Mouse (Mus musculus) MEL (cell line): ENCODE measurements around the gene Ttll1. TPM values are rescaled to one million over a fixed set of nuclear protein-coding genes. Genes with fewer than 3 reads are reported as not detected.

Experiments used
- DNase-seq: peaks from one replicate; pipeline ENCODE4 v3.0.0; 2011; ENCODE audit warnings: low read depth, low spot score
- H3K27ac ChIP-seq: 2 replicates; pipeline ENCODE4 v1.5.1; 2012; ENCODE audit warnings: low read depth, mild to moderate bottlenecking, control low read depth, low read length, moderate library complexity; ENCODE audit not compliant: control insufficient read depth
- H3K27me3 ChIP-seq, 2 experiments: fragments of 150-350 bp in 1 of 2; sonication (generic) in 1 of 2; 2 replicates each; pipeline ENCODE4 v1.6.1; 2012; ENCODE audit warnings: low read length in 2 of 2, mild to moderate bottlenecking in 2 of 2, improper control_type of control experiment in 1 of 2, moderate library complexity in 1 of 2; ENCODE audit not compliant: insufficient read depth in 2 of 2, control insufficient read depth in 1 of 2
- H3K36me3 ChIP-seq, 2 experiments: 2 replicates each; pipeline ENCODE4 v1.6.1; 2012 to 2014; ENCODE audit warnings: low read length in 2 of 2, improper control_type of control experiment in 1 of 2, inconsistent platforms in 1 of 2, mild to moderate bottlenecking in 1 of 2; ENCODE audit not compliant: insufficient read depth in 2 of 2, control insufficient read depth in 1 of 2
- H3K4me1 ChIP-seq, 2 experiments: fragments of 150-350 bp in 1 of 2; sonication (generic) in 1 of 2; 2 replicates each; pipeline ENCODE4 v1.6.1; 2012; ENCODE audit warnings: low read length in 2 of 2, improper control_type of control experiment in 1 of 2, mild to moderate bottlenecking in 1 of 2; ENCODE audit not compliant: insufficient read depth in 2 of 2, control insufficient read depth in 1 of 2
- H3K4me3 ChIP-seq, 2 experiments: fragments of 150-350 bp in 1 of 2; sonication (generic) in 1 of 2; 2 replicates each; pipeline ENCODE4 v1.5.1; 2012; ENCODE audit warnings: low read depth in 2 of 2, low read length in 2 of 2, mild to moderate bottlenecking in 2 of 2, moderate library complexity in 2 of 2, control low read depth in 1 of 2, improper control_type of control experiment in 1 of 2; ENCODE audit not compliant: control insufficient read depth in 1 of 2, insufficient read depth in 1 of 2
- H3K79me2 ChIP-seq: 2 replicates; pipeline ENCODE4 v1.6.1; 2012; ENCODE audit warnings: mild to moderate bottlenecking, low read length, moderate library complexity; ENCODE audit not compliant: control insufficient read depth, poor library complexity, insufficient read depth
- H3K9ac ChIP-seq: 2 replicates; pipeline ENCODE4 v1.6.1; 2012; ENCODE audit warnings: low read depth, mild to moderate bottlenecking, control low read depth, low read length, moderate library complexity; ENCODE audit not compliant: control insufficient read depth, poor library complexity, severe bottlenecking
- H3K9me3 ChIP-seq: fragments of 150-350 bp; sonication (generic); replicated peaks from 2 replicates; pipeline ENCODE4 v1.6.1; 2012; ENCODE audit warnings: mild to moderate bottlenecking, low read length, improper control_type of control experiment, moderate library complexity; ENCODE audit not compliant: insufficient read depth
- BHLHE40 ChIP-seq: IDR thresholded peaks from 2 replicates; pipeline ENCODE4 v1.6.1; 2012; ENCODE audit warnings: low read depth, mild to moderate bottlenecking, inconsistent platforms, low read length, improper control_type of control experiment, borderline replicate concordance
- CHD2 ChIP-seq: IDR thresholded peaks from 2 replicates; pipeline ENCODE4 v1.6.1; 2011; ENCODE audit warnings: low read length, improper control_type of control experiment
- CTCF ChIP-seq, 3 experiments: IDR thresholded peaks in 2 of 3; conservative IDR thresholded peaks in 1 of 3; 2 replicates each; pipeline ENCODE4 v1.5.1; 2011 to 2012; ENCODE audit warnings: low read length in 3 of 3, low read depth in 2 of 3, mild to moderate bottlenecking in 2 of 3, improper control_type of control experiment in 1 of 3, inconsistent platforms in 1 of 3, mixed read lengths in 1 of 3, moderate library complexity in 1 of 3; ENCODE audit not compliant: control insufficient read depth in 1 of 3, insufficient read depth in 1 of 3, poor library complexity in 1 of 3, severe bottlenecking in 1 of 3
- ELF1 ChIP-seq: IDR thresholded peaks from 2 replicates; pipeline ENCODE4 v1.6.1; 2014; ENCODE audit warnings: low read depth, mild to moderate bottlenecking, inconsistent platforms, low read length, improper control_type of control experiment, moderate library complexity
- EP300 ChIP-seq, 2 experiments: IDR thresholded peaks; 2 replicates each; pipeline ENCODE4 v1.6.1; 2011; ENCODE audit warnings: improper control_type of control experiment in 2 of 2, low read length in 2 of 2, low read depth in 1 of 2, mild to moderate bottlenecking in 1 of 2
- ETS1 ChIP-seq: IDR thresholded peaks from 2 replicates; pipeline ENCODE4 v1.6.1; 2012; ENCODE audit warnings: low read depth, mild to moderate bottlenecking, inconsistent platforms, low read length, improper control_type of control experiment, moderate library complexity
- HCFC1 ChIP-seq: IDR thresholded peaks from 2 replicates; pipeline ENCODE4 v1.6.1; 2012; ENCODE audit warnings: low read depth, mild to moderate bottlenecking, inconsistent platforms, low read length, improper control_type of control experiment, moderate library complexity
- KAT2A ChIP-seq: conservative IDR thresholded peaks from 2 replicates; pipeline ENCODE4 v1.6.1; 2012; ENCODE audit warnings: low read depth, low read length, improper control_type of control experiment, inconsistent platforms
- MAX ChIP-seq: IDR thresholded peaks from 2 replicates; pipeline ENCODE4 v1.6.1; 2011; ENCODE audit warnings: low read length, improper control_type of control experiment
- MAZ ChIP-seq: IDR thresholded peaks from 2 replicates; pipeline ENCODE4 v1.6.1; 2012; ENCODE audit warnings: low read depth, mild to moderate bottlenecking, inconsistent platforms, low read length, improper control_type of control experiment
- MXI1 ChIP-seq: IDR thresholded peaks from 2 replicates; pipeline ENCODE4 v1.6.1; 2011; ENCODE audit warnings: mild to moderate bottlenecking, low read depth, low read length, improper control_type of control experiment
- MYB ChIP-seq: IDR thresholded peaks from 2 replicates; pipeline ENCODE4 v1.6.1; 2011; ENCODE audit warnings: mild to moderate bottlenecking, low read depth, low read length, improper control_type of control experiment
- MYC ChIP-seq: IDR thresholded peaks from 2 replicates; pipeline ENCODE4 v1.6.1; 2011; ENCODE audit warnings: low read depth, mild to moderate bottlenecking, low read length, improper control_type of control experiment, moderate library complexity
- NELFE ChIP-seq: IDR thresholded peaks from 2 replicates; pipeline ENCODE4 v1.6.1; 2011; ENCODE audit warnings: low read depth, low read length, improper control_type of control experiment
- NRF1 ChIP-seq: IDR thresholded peaks from 2 replicates; pipeline ENCODE4 v1.6.1; 2014; ENCODE audit warnings: low read depth, mild to moderate bottlenecking, inconsistent platforms, low read length, improper control_type of control experiment, moderate library complexity; ENCODE audit not compliant: poor library complexity, insufficient read depth, severe bottlenecking
- POLR2A ChIP-seq, 2 experiments: IDR thresholded peaks; 2 replicates each; pipeline ENCODE4 v1.6.1; 2011 to 2012; ENCODE audit warnings: low read length in 2 of 2, mild to moderate bottlenecking in 2 of 2, control low read depth in 1 of 2, improper control_type of control experiment in 1 of 2, low read depth in 1 of 2, moderate library complexity in 1 of 2; ENCODE audit not compliant: control insufficient read depth in 1 of 2, insufficient read depth in 1 of 2, poor library complexity in 1 of 2
- RAD21 ChIP-seq: IDR thresholded peaks from 2 replicates; pipeline ENCODE4 v1.6.1; 2011; ENCODE audit warnings: mild to moderate bottlenecking, low read depth, low read length, improper control_type of control experiment
- RCOR1 ChIP-seq: IDR thresholded peaks from 2 replicates; pipeline ENCODE4 v1.6.1; 2012; ENCODE audit warnings: low read depth, mild to moderate bottlenecking, inconsistent platforms, low read length, improper control_type of control experiment
- SIN3A ChIP-seq: IDR thresholded peaks from 2 replicates; pipeline ENCODE4 v1.6.1; 2012; ENCODE audit warnings: low read length, improper control_type of control experiment, inconsistent platforms
- SMC3 ChIP-seq: IDR thresholded peaks from 2 replicates; pipeline ENCODE4 v1.6.1; 2011; ENCODE audit warnings: low read depth, low read length, improper control_type of control experiment
- TBP ChIP-seq: IDR thresholded peaks from 2 replicates; pipeline ENCODE4 v1.8.0; 2011; ENCODE audit warnings: low read depth, low read length, improper control_type of control experiment
- TCF12 ChIP-seq: IDR thresholded peaks from 2 replicates; pipeline ENCODE4 v1.6.1; 2014; ENCODE audit warnings: low read depth, mild to moderate bottlenecking, inconsistent platforms, low read length, improper control_type of control experiment, moderate library complexity
- UBTF ChIP-seq: IDR thresholded peaks from 2 replicates; pipeline ENCODE4 v1.6.1; 2012; ENCODE audit warnings: low read depth, mild to moderate bottlenecking, inconsistent platforms, low read length, improper control_type of control experiment, moderate library complexity, borderline replicate concordance; ENCODE audit not compliant: insufficient read depth
- USF2 ChIP-seq, 2 experiments: IDR thresholded peaks; 2 replicates each; pipeline ENCODE4 v1.6.1; 2011 to 2012; ENCODE audit warnings: improper control_type of control experiment in 2 of 2, low read length in 2 of 2, borderline replicate concordance in 1 of 2, inconsistent platforms in 1 of 2, low read depth in 1 of 2, mild to moderate bottlenecking in 1 of 2; ENCODE audit not compliant: insufficient read depth in 1 of 2
- ZC3H11A ChIP-seq: IDR thresholded peaks from 2 replicates; pipeline ENCODE4 v1.6.1; 2012; ENCODE audit warnings: low read depth, mild to moderate bottlenecking, inconsistent platforms, low read length, improper control_type of control experiment
- ZKSCAN1 ChIP-seq: IDR thresholded peaks from 2 replicates; pipeline ENCODE4 v1.6.1; 2012; ENCODE audit warnings: low read depth, mild to moderate bottlenecking, inconsistent platforms, low read length, improper control_type of control experiment, moderate library complexity
- ZMIZ1 ChIP-seq: IDR thresholded peaks from 2 replicates; pipeline ENCODE4 v1.6.1; 2012; ENCODE audit warnings: low read depth, mild to moderate bottlenecking, inconsistent platforms, low read length, improper control_type of control experiment, moderate library complexity
- ZNF384 ChIP-seq: IDR thresholded peaks from 2 replicates; pipeline ENCODE4 v1.6.1; 2012; ENCODE audit warnings: low read depth, mild to moderate bottlenecking, inconsistent platforms, low read length, improper control_type of control experiment
- polyA plus RNA-seq, 2 experiments: library from polyadenylated mRNA; stranded (reverse) in 1 of 2; unstranded in 1 of 2; fragments of >175 nt in 1 of 2; fragments of >200 nt in 1 of 2; gene quantifications; 2 replicates each; pipeline versions ENCODE4 v1.2.1 to v1.2.4; 2012; ENCODE audit warnings: low replicate concordance in 2 of 2, low read depth in 1 of 2; ENCODE audit not compliant: insufficient read length in 2 of 2, insufficient read depth in 1 of 2, missing spikeins in 1 of 2
- total RNA-seq: library from RNA; depleted of rRNA; stranded (reverse); fragments of 300-350 nt; gene quantifications from 2 replicates; pipeline ENCODE4 v1.2.3, GENCODE M21; 2012

The Ttll1 gene
- total and polyA plus RNA-seq, 3 experiments = 3.4 to 14.1 TPM; not detected in 1

DNA sequence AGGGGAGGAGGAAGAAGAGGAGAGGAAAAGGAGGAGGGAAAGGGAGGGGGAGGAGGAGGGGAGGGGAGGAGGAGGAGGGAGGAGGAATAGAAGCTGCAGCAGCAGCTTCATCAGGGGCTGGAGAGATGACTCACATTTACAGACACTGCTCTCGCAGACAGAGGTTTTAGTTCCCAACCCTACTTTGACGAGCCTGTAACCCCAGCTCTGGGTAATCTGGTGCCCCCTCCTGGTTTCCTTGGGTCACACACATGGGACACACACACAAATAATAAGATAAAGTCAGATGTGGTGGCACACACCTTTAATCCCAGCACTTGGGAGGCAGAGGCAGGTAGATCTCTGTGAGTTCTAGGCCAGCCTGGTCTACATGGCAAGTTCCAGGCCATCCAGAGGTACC lies 27.2 kb downstream of the Ttll1 start:
- Histone ChIP-seq H3K4me3 (no peak overlapping the region; a peak in 1 of 4 replicates), H3K9ac (no peak overlapping the region), H3K27me3 (no peaks in the 10 kb centered on the region), H3K9me3 (no peaks in the 10 kb centered on the region), H3K79me2 (no peaks in the 10 kb centered on the region), H3K4me1 (0 out of 4 replicates have a peak, but pooled peaks cover 0 to 3% of the 10 kb centered on the region in 2 experiments), H3K27ac (peak overlapping the region; percentile 60), H3K36me3 (no peaks in the 10 kb centered on the region)
- peak; percentile 87 for DNase-seq
- peak in 1 of 2 experiments; percentile 15; a peak in 1 of 4 replicates for TF ChIP-seq EP300 (IDR thresholded peaks at IDR 0.05; ENCODE audit: low read depth in 1 of 2, low read length in 2 of 2)
- TF ChIP-seq MYC = 0 out of 2 replicates have a peak, but pooled peaks have one; percentile 43
- 0 out of 2 replicates have a peak, but pooled peaks have one; percentile 24 for TF ChIP-seq HCFC1
- peak; percentile 54 to 78 (median 70); a peak in 5 of 6 replicates for TF ChIP-seq CTCF (IDR thresholded peaks at IDR 0.05 in 2 of 3, conservative IDR thresholded peaks at IDR 0.05 in 1 of 3; ENCODE audit: control insufficient read depth in 1 of 3, insufficient read depth in 1 of 3, low read depth in 2 of 3, low read length in 3 of 3, poor library complexity in 1 of 3, severe bottlenecking in 1 of 3)
- TF ChIP-seq SMC3 = peak; percentile 82
- 0 out of 2 replicates have a peak, but pooled peaks have one; percentile 22 for TF ChIP-seq TBP
- no peak for TF ChIP-seq ETS1
- no peak for TF ChIP-seq POLR2A (IDR thresholded peaks at IDR 0.05; ENCODE audit: control insufficient read depth in 1 of 2, insufficient read depth in 1 of 2, low read depth in 1 of 2, low read length in 2 of 2, poor library complexity in 1 of 2)
- peak; percentile 77 for TF ChIP-seq RAD21
- peak; percentile 73 for TF ChIP-seq ZC3H11A
- TF ChIP-seq RCOR1 = peak; percentile 37; the same call in 1 of the 2 replicates
- TF ChIP-seq MYB = no peak

GRCm38 (mm10) chr15:83482645-83483224 lies 28.0 kb downstream of the Ttll1 start:
- Histone ChIP-seq H3K27ac (peak overlapping the region; percentile 60), H3K4me3 (peak overlapping the region; percentile 8 to 34; a peak in 3 of 4 replicates), H3K79me2 (no peaks in the 10 kb centered on the region), H3K9ac (peak overlapping the region; percentile 26), H3K36me3 (no peaks in the 10 kb centered on the region), H3K4me1 (0 out of 4 replicates have a peak, but pooled peaks cover 0 to 3% of the 10 kb centered on the region in 2 experiments), H3K9me3 (no peaks in the 10 kb centered on the region), H3K27me3 (no peaks in the 10 kb centered on the region)
- peak; percentile 83 for DNase-seq
- TF ChIP-seq EP300 (IDR thresholded peaks at IDR 0.05; ENCODE audit: low read depth in 1 of 2, low read length in 2 of 2) (peak; percentile 28 to 49; a peak in 2 of 4 replicates), ZMIZ1 (no peak), RCOR1 (no peak), ELF1 (no peak), ZNF384 (0 out of 2 replicates have a peak, but pooled peaks have one; percentile 8), SMC3 (no peak), CHD2 (no peak), NRF1 (no peak), MXI1 (peak; percentile 64), MAZ (peak; percentile 15), MYC (no peak), BHLHE40 (no peak), SIN3A (peak; percentile 41), TBP (no peak), MAX (no peak), NELFE (0 out of 2 replicates have a peak, but pooled peaks have one; percentile 27), ZC3H11A (no peak), UBTF (no peak), CTCF (IDR thresholded peaks at IDR 0.05 in 2 of 3, conservative IDR thresholded peaks at IDR 0.05 in 1 of 3; ENCODE audit: control insufficient read depth in 1 of 3, insufficient read depth in 1 of 3, low read depth in 2 of 3, low read length in 3 of 3, poor library complexity in 1 of 3, severe bottlenecking in 1 of 3) (no peak), ZKSCAN1 (no peak), KAT2A (no peak), USF2 (IDR thresholded peaks at IDR 0.05; ENCODE audit: borderline replicate concordance in 1 of 2, insufficient read depth in 1 of 2, low read depth in 1 of 2, low read length in 2 of 2) (no peak), TCF12 (peak; percentile 50; the same call in 1 of the 2 replicates)
